Mouse (Mus musculus) CH12.LX (cell line): ENCODE data around the gene Xrcc6. TPM values are rescaled to one million over a fixed set of nuclear protein-coding genes. Genes with fewer than 3 reads are reported as not detected.
"Not testable (repeated sequence)": the region's sequence is repeated elsewhere in the genome, so short reads cannot be mapped to it uniquely, and the experiment has no call there.

Experiments
- DNase-seq: peaks from one replicate; pipeline ENCODE4 v3.0.0-alpha.2; 2013; ENCODE audit errors: extremely low read depth
- H3K27ac ChIP-seq: 2 replicates; pipeline ENCODE4 v1.5.1; 2012; ENCODE audit warnings: low read depth, mild to moderate bottlenecking, control low read depth, moderate library complexity; ENCODE audit not compliant: insufficient read depth
- H3K27me3 ChIP-seq: replicated peaks from 2 replicates; pipeline ENCODE3; 2012; ENCODE audit warnings: inconsistent platforms
- H3K36me3 ChIP-seq, 2 experiments: replicated peaks in 1 of 2; 2 replicates each; pipeline versions ENCODE3 to v1.6.1; 2012; ENCODE audit warnings: inconsistent platforms in 1 of 2, low read length in 1 of 2, mild to moderate bottlenecking in 1 of 2, mixed read lengths in 1 of 2, moderate library complexity in 1 of 2; ENCODE audit not compliant: control insufficient read depth in 1 of 2, insufficient read depth in 1 of 2
- H3K4me1 ChIP-seq, 2 experiments: 2 replicates each; pipeline ENCODE4 v1.6.1; 2012; ENCODE audit warnings: inconsistent platforms in 1 of 2, moderate library complexity in 1 of 2; ENCODE audit not compliant: insufficient read depth in 2 of 2, control insufficient read depth in 1 of 2
- H3K4me2 ChIP-seq: 2 replicates; pipeline ENCODE4 v1.6.1; 2012; ENCODE audit warnings: low read depth, mild to moderate bottlenecking, control low read depth; ENCODE audit not compliant: poor library complexity, insufficient read depth, severe bottlenecking
- H3K4me3 ChIP-seq, 3 experiments: fragments of 150-350 bp in 1 of 3; sonication (generic) in 1 of 3; replicated peaks in 1 of 3; 2 replicates each; pipeline versions ENCODE3 to v1.5.1; 2011 to 2012; ENCODE audit warnings: low read depth in 2 of 3, low read length in 2 of 3, mild to moderate bottlenecking in 2 of 3, moderate library complexity in 2 of 3, control low read depth in 1 of 3, improper control_type of control experiment in 1 of 3, inconsistent platforms in 1 of 3, mixed read lengths in 1 of 3; ENCODE audit not compliant: poor library complexity in 1 of 3
- H3K79me2 ChIP-seq: replicated peaks from 2 replicates; pipeline ENCODE4 v1.6.1; 2012; ENCODE audit warnings: mild to moderate bottlenecking, moderate library complexity; ENCODE audit not compliant: control insufficient read depth, poor library complexity, insufficient read depth, severe bottlenecking; ENCODE audit errors: extremely low read depth
- H3K9ac ChIP-seq: 2 replicates; pipeline ENCODE4 v1.6.1; 2012; ENCODE audit warnings: low read depth, mild to moderate bottlenecking, control low read depth, moderate library complexity; ENCODE audit not compliant: insufficient read depth
- H3K9me3 ChIP-seq: replicated peaks from 2 replicates; pipeline ENCODE3; 2012; ENCODE audit warnings: low read length, inconsistent platforms, mixed read lengths
- BHLHE40 ChIP-seq: IDR thresholded peaks from 2 replicates; pipeline ENCODE4 v1.6.1; 2011; ENCODE audit warnings: mild to moderate bottlenecking, low read depth, low read length, improper control_type of control experiment
- CHD2 ChIP-seq: IDR thresholded peaks from 2 replicates; pipeline ENCODE4 v1.6.1; 2011; ENCODE audit warnings: low read length, improper control_type of control experiment
- EP300 ChIP-seq: IDR thresholded peaks from 2 replicates; pipeline ENCODE4 v1.6.1; 2011; ENCODE audit warnings: low read length, improper control_type of control experiment
- ETS1 ChIP-seq: conservative IDR thresholded peaks from 2 replicates; pipeline ENCODE4 v1.6.1; 2012; ENCODE audit warnings: low read depth, mild to moderate bottlenecking, inconsistent platforms, low read length, improper control_type of control experiment, moderate library complexity
- IRF4 ChIP-seq: IDR thresholded peaks from 2 replicates; pipeline ENCODE4 v1.6.1; 2014; ENCODE audit warnings: low read depth, mild to moderate bottlenecking, inconsistent platforms, low read length, improper control_type of control experiment
- JUND ChIP-seq: conservative IDR thresholded peaks from 2 replicates; pipeline ENCODE4 v1.6.1; 2011; ENCODE audit warnings: low read depth, low read length, improper control_type of control experiment
- MAX ChIP-seq: IDR thresholded peaks from 2 replicates; pipeline ENCODE4 v1.6.1; 2011; ENCODE audit warnings: low read length, improper control_type of control experiment
- MAZ ChIP-seq: IDR thresholded peaks from 2 replicates; pipeline ENCODE4 v1.6.1; 2012; ENCODE audit warnings: low read depth, mild to moderate bottlenecking, inconsistent platforms, low read length, improper control_type of control experiment, moderate library complexity
- MEF2A ChIP-seq: IDR thresholded peaks from 2 replicates; pipeline ENCODE4 v1.6.1; 2014; ENCODE audit warnings: low read depth, mild to moderate bottlenecking, inconsistent platforms, low read length, improper control_type of control experiment, borderline replicate concordance
- MXI1 ChIP-seq: IDR thresholded peaks from 2 replicates; pipeline ENCODE4 v1.6.1; 2011; ENCODE audit warnings: mild to moderate bottlenecking, low read depth, low read length, improper control_type of control experiment
- MYC ChIP-seq: IDR thresholded peaks from 2 replicates; pipeline ENCODE4 v1.6.1; 2011; ENCODE audit warnings: low read depth, mild to moderate bottlenecking, improper control_type of control experiment, low read length
- NELFE ChIP-seq: IDR thresholded peaks from 2 replicates; pipeline ENCODE4 v1.6.1; 2011; ENCODE audit warnings: low read depth, low read length, improper control_type of control experiment
- POLR2A ChIP-seq: IDR thresholded peaks from 2 replicates; pipeline ENCODE4 v1.6.1; 2011; ENCODE audit warnings: low read depth, mild to moderate bottlenecking, improper control_type of control experiment, low read length
- POLR2AphosphoS2 ChIP-seq: IDR thresholded peaks from 2 replicates; pipeline ENCODE4 v1.6.1; 2011; ENCODE audit warnings: low read depth, low read length, improper control_type of control experiment
- RAD21 ChIP-seq: IDR thresholded peaks from 2 replicates; pipeline ENCODE4 v1.6.1; 2011; ENCODE audit warnings: low read depth, mild to moderate bottlenecking, low read length, improper control_type of control experiment, moderate library complexity
- SIN3A ChIP-seq: IDR thresholded peaks from 2 replicates; pipeline ENCODE4 v1.6.1; 2012; ENCODE audit warnings: low read length, improper control_type of control experiment, inconsistent platforms
- SMC3 ChIP-seq: IDR thresholded peaks from 2 replicates; pipeline ENCODE4 v1.6.1; 2011; ENCODE audit warnings: low read depth, low read length, improper control_type of control experiment
- TCF12 ChIP-seq: IDR thresholded peaks from 2 replicates; pipeline ENCODE4 v1.6.1; 2014; ENCODE audit warnings: low read depth, mild to moderate bottlenecking, inconsistent platforms, low read length, improper control_type of control experiment
- UBTF ChIP-seq: IDR thresholded peaks from 2 replicates; pipeline ENCODE4 v1.6.1; 2012; ENCODE audit warnings: low read depth, mild to moderate bottlenecking, inconsistent platforms, low read length, improper control_type of control experiment, moderate library complexity
- USF1 ChIP-seq: IDR thresholded peaks from 2 replicates; pipeline ENCODE4 v1.6.1; 2014; ENCODE audit warnings: low read depth, mild to moderate bottlenecking, inconsistent platforms, low read length, improper control_type of control experiment
- USF2 ChIP-seq: conservative IDR thresholded peaks from 2 replicates; pipeline ENCODE4 v1.6.1; 2011; ENCODE audit warnings: low read depth, low read length, improper control_type of control experiment
- ZMIZ1 ChIP-seq: IDR thresholded peaks from 2 replicates; pipeline ENCODE4 v1.6.1; 2012; ENCODE audit warnings: low read depth, mild to moderate bottlenecking, inconsistent platforms, low read length, improper control_type of control experiment
- ZNF384 ChIP-seq: IDR thresholded peaks from 2 replicates; pipeline ENCODE4 v1.6.1; 2012; ENCODE audit warnings: low read depth, low read length, improper control_type of control experiment, inconsistent platforms
- dilution Hi-C: fragments of 300-500 bp; cut with MboI; formaldehyde crosslinking; loops from 2 replicates; pipeline ENCODE4 v1.14.3; 2020; ENCODE audit warnings: low sequenced_read_pairs; ENCODE audit not compliant: extremely low pct_unique_long_range_greater_than_20kb, extremely low pct_ligation_motif_present
- in situ Hi-C: fragments of 300-500 bp; cut with MboI; formaldehyde crosslinking; loops from 3 replicates; pipeline ENCODE4 v1.14.3; 2019; ENCODE audit warnings: low sequenced_read_pairs, low pct_ligation_motif_present, low pct_unique_long_range_greater_than_20kb, mixed read lengths
- polyA plus RNA-seq: library from polyadenylated mRNA; unstranded; fragments of >175 nt; gene quantifications from 2 replicates; pipeline ENCODE4 v1.2.1, GENCODE M21; 2012; ENCODE audit warnings: low read depth; ENCODE audit not compliant: insufficient read length
- total RNA-seq, 2 experiments: library from RNA; depleted of rRNA; stranded (reverse); fragments of 300-350 nt in 1 of 2; fragments of >200 nt in 1 of 2; gene quantifications; 2 replicates each; pipeline ENCODE4 v1.2.3; 2012 to 2014

The Xrcc6 gene
- total and polyA plus RNA-seq, 3 experiments = 67.3 to 83.5 (median 80.8) TPM

GRCm38 (mm10) chr15:81968447-81968846 lies 19.2 kb upstream of the Xrcc6 start:
- Histone ChIP-seq H3K27me3 (no peaks in the 10 kb centered on the region), H3K4me2 (peak overlapping the region; percentile 34), H3K9me3 (peaks cover 3% of the 10 kb centered on the region), H3K79me2 (no peaks in the 10 kb centered on the region), H3K4me3 (no peak overlapping the region), H3K27ac (peak overlapping the region; percentile 72), H3K9ac (peak overlapping the region; percentile 20; the same call in 1 of the 2 replicates), H3K4me1 (peaks cover 26 to 54% of the 10 kb centered on the region in 2 experiments), H3K36me3 (no peaks in the 10 kb centered on the region)
- TF ChIP-seq POLR2AphosphoS2 (no peak), ZMIZ1 (0 out of 2 replicates have a peak, but pooled peaks have one; percentile 9), SIN3A (no peak), USF2 (no peak), MAZ (0 out of 2 replicates have a peak, but pooled peaks have one; percentile 5), EP300 (0 out of 2 replicates have a peak, but pooled peaks have one; percentile 9), ZNF384 (peak; percentile 56; the same call in 1 of the 2 replicates)
- in situ Hi-C loops (no loop called here), dilution Hi-C loops (no loop called here)
- no peak for DNase-seq

GRCm38 (mm10) chr15:81969173-81969572 lies 18.5 kb upstream of the Xrcc6 start:
- no peak for TF ChIP-seq TCF12
- TF ChIP-seq ZNF384 = no peak
- no peak for TF ChIP-seq JUND
- TF ChIP-seq POLR2AphosphoS2 = no peak
- no peak for TF ChIP-seq UBTF
- peak; percentile 37; the same call in 1 of the 2 replicates for TF ChIP-seq POLR2A
- TF ChIP-seq EP300 = 0 out of 2 replicates have a peak, but pooled peaks have one; percentile 7
- TF ChIP-seq MYC = no peak
- TF ChIP-seq USF1 = no peak
- TF ChIP-seq MEF2A = no peak
- peak; percentile 40; the same call in 1 of the 2 replicates for TF ChIP-seq MAX
- no peak for TF ChIP-seq ETS1
- peak; percentile 81 for TF ChIP-seq MXI1
- TF ChIP-seq CHD2 = 0 out of 2 replicates have a peak, but pooled peaks have one; percentile 21
- peak; percentile 23; the same call in 1 of the 2 replicates for TF ChIP-seq BHLHE40
- TF ChIP-seq ZMIZ1 = 0 out of 2 replicates have a peak, but pooled peaks have one; percentile 5
- TF ChIP-seq IRF4 = peak; percentile 23; the same call in 1 of the 2 replicates
- no peak for TF ChIP-seq RAD21
- 0 out of 2 replicates have a peak, but pooled peaks have one; percentile 14 for TF ChIP-seq NELFE
- no peak for TF ChIP-seq SMC3
- Histone ChIP-seq H3K36me3 (no peaks in the 10 kb centered on the region), H3K9ac (peak overlapping the region; percentile 0; the same call in 1 of the 2 replicates), H3K79me2 (no peaks in the 10 kb centered on the region), H3K4me1 (peaks cover 26 to 54% of the 10 kb centered on the region in 2 experiments), H3K4me2 (peak overlapping the region; percentile 34), H3K4me3 (peak overlapping the region in 1 of 3 experiments; percentile 34), H3K9me3 (peaks cover 3% of the 10 kb centered on the region), H3K27me3 (no peaks in the 10 kb centered on the region), H3K27ac (no peak overlapping the region)
- dilution Hi-C loops = no loop called here
- in situ Hi-C loops = no loop called here
- peak; percentile 73 for DNase-seq

- DNase-seq, H3K27me3 ChIP-seq, H3K4me2 ChIP-seq, in situ Hi-C loops, H3K36me3 ChIP-seq, H3K4me3 ChIP-seq, H3K9me3 ChIP-seq, dilution Hi-C loops, H3K9ac ChIP-seq, H3K27ac ChIP-seq, H3K79me2 ChIP-seq: not testable (repeated sequence)
- H3K4me1 ChIP-seq = peaks cover 26 to 54% of the 10 kb centered on the region in 2 experiments
Measured at GRCm38 (mm10) chr15:81969635-81970034, 18.0 kb upstream of the Xrcc6 start.
